Mouse (Mus musculus): Measurements from ENCODE around the gene Pold2.

GRCm38 (mm10) chr11:5859883-5860550 lies 18.1 kb downstream of the Pold2 start:
- TF ChIP-seq CTCF (conservative IDR thresholded peaks at IDR 0.05 in 1 of 2, IDR thresholded peaks at IDR 0.05 in 1 of 2; ENCODE audit: low read depth in 2 of 2, low read length in 2 of 2) = no peak
- TF ChIP-seq EP300 (IDR thresholded peaks at IDR 0.05; ENCODE audit: low read length) = no peak
- TF ChIP-seq POLR2A (IDR thresholded peaks at IDR 0.05; ENCODE audit: low read depth, low read length) = no peak
- TF ChIP-seq USF1 (IDR thresholded peaks at IDR 0.05; ENCODE audit: low read depth, low read length) = no peak
- no peak for TF ChIP-seq BHLHE40 (IDR thresholded peaks at IDR 0.05; ENCODE audit: low read depth, low read length)
- TF ChIP-seq RAD21 (IDR thresholded peaks at IDR 0.05; ENCODE audit: low read depth, low read length) = no peak
- TF ChIP-seq RCOR1 (conservative IDR thresholded peaks at IDR 0.05; ENCODE audit: low read depth, low read length) = no peak
- TF ChIP-seq SMC3 (IDR thresholded peaks at IDR 0.05; ENCODE audit: low read depth, low read length) = no peak
- TF ChIP-seq MAFK (IDR thresholded peaks at IDR 0.05; ENCODE audit: insufficient replicate concordance, low read length) = no peak
- no peak for TF ChIP-seq ZMIZ1 (IDR thresholded peaks at IDR 0.05; ENCODE audit: low read depth, low read length)
